Mouse (Mus musculus): ENCODE results near the gene Mef2a. TPM values are rescaled to one million over a fixed set of nuclear protein-coding genes. Genes with fewer than 3 reads are reported as not detected.

Gene Mef2a
- polyA plus RNA-seq, 1 experiment from 2014 or later, result 31.7 TPM

DNA sequence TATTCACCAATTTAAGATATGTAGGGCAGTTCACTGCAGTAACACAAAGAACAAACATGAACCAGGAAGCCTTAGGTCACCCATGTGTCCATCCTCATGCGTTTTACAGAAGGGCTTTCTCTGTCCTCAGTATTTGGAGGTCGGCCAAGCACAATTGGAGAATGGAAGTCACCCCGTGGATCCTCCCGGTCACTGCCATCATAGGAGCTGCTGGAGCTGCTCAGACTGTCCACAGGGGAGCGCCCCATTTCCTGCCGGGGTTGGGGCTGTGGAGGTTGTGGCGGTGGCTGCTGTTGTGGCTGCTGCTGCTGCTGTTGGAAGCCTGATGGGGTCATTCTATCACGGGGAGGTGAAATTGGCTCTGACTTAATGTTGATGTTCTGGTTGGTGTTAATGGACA lies 137.9 kb downstream of the Mef2a start:
- no peaks in the 10 kb centered on the region for H3K27me3 ChIP-seq (replicated peaks)
- no peak for ATAC-seq (ENCODE audit: low FRiP score, low read depth)
- H3K27ac ChIP-seq, result no peak overlapping the region
- no peak overlapping the region for H3K9ac ChIP-seq
- H3K4me3 ChIP-seq, result no peak overlapping the region
- H3K4me1 ChIP-seq, result no peaks in the 10 kb centered on the region
- H3K36me3 ChIP-seq, result peaks cover 53% of the 10 kb centered on the region
- no peak overlapping the region for H3K4me2 ChIP-seq (replicated peaks)
- WGBS, result 80% methylated on average over 8 of the region's 8 CpGs
- H3K9me3 ChIP-seq, result no peaks in the 10 kb centered on the region

- Histone ChIP-seq H3K4me1 (no peaks in the 10 kb centered on the region), H3K9me3 (no peaks in the 10 kb centered on the region), H3K4me2 (replicated peaks) (no peak overlapping the region), H3K36me3 (peaks cover 40% of the 10 kb centered on the region), H3K27ac (no peak overlapping the region), H3K9ac (no peak overlapping the region), H3K27me3 (replicated peaks) (no peaks in the 10 kb centered on the region), H3K4me3 (no peak overlapping the region)
- whole genome bisulfite sequencing, result 93% methylated on average over 14 of the region's 14 CpGs
- ATAC-seq (ENCODE audit: low FRiP score, low read depth), result no peak
Measured at GRCm38 (mm10) chr7:67232504-67232903, 140.2 kb downstream of the Mef2a start.

DNA sequence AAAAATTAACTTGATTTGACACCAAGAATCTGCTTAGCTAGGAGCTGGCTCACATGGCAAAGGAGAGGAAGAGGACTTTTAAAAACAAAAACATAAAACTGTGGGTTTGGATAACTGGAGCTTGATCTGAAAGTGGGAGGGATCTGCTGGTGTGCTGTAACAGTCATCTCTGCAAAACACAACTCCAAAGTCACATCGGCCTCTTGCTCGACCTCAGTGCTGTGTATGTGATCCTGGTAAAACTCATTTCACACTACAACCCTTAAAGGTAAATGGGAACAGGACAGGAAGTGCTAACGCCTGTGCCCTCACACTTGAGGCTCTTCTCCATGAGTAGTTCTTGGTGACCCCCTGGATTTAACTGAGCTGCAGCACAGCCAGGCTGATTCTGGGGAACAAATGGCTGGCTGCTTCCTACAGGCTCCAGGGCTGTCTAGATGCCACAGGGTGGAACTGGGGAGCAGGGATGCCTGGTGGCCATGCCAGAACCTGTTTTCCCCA lies 142.0 kb downstream of the Mef2a start:
- H3K9me3 ChIP-seq, result no peaks in the 10 kb centered on the region
- ATAC-seq (ENCODE audit: low FRiP score, low read depth), result no peak
- no peaks in the 10 kb centered on the region for H3K27me3 ChIP-seq (replicated peaks)
- H3K4me1 ChIP-seq, result no peaks in the 10 kb centered on the region
- H3K4me3 ChIP-seq, result no peak overlapping the region
- H3K27ac ChIP-seq, result no peak overlapping the region
- H3K9ac ChIP-seq, result no peak overlapping the region
- peaks cover 40% of the 10 kb centered on the region for H3K36me3 ChIP-seq
- 91% methylated on average over 3 of the region's 3 CpGs for WGBS
- no peak overlapping the region for H3K4me2 ChIP-seq (replicated peaks)

GRCm38 (mm10) chr7:67230221-67230620 lies 142.4 kb downstream of the Mef2a start:
- no peak overlapping the region for H3K27ac ChIP-seq
- no peaks in the 10 kb centered on the region for H3K27me3 ChIP-seq (replicated peaks)
- WGBS, result 88% methylated on average over 3 of the region's 3 CpGs
- H3K9ac ChIP-seq, result no peak overlapping the region
- no peak overlapping the region for H3K4me3 ChIP-seq
- no peaks in the 10 kb centered on the region for H3K4me1 ChIP-seq
- no peaks in the 10 kb centered on the region for H3K9me3 ChIP-seq
- no peak overlapping the region for H3K4me2 ChIP-seq (replicated peaks)
- peaks cover 37% of the 10 kb centered on the region for H3K36me3 ChIP-seq
- no peak for ATAC-seq (ENCODE audit: low FRiP score, low read depth)

DNA sequence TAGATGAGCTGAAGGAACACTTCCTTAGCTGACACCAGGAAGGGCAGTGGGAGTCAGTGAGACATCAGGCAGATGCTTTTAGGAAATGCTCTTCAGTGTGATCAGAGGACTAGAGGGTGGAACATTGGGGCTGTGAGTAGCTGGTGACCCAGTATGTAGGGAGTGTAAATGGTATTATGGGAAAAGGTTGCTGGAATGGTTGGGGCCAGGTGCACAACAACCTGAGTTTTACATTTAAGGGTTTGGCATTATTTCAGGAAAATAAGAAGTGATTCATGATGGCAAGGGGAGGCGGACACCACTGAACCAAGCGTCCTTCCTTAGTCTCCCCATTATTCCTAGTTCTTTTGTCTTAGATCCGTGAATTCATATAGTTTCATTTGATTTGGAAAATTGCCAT lies 143.0 kb downstream of the Mef2a start:
- H3K4me3 ChIP-seq, result no peak overlapping the region
- H3K27ac ChIP-seq, result no peak overlapping the region
- no peaks in the 10 kb centered on the region for H3K27me3 ChIP-seq (replicated peaks)
- WGBS, result 93% methylated on average over 3 of the region's 3 CpGs
- H3K4me2 ChIP-seq (replicated peaks), result no peak overlapping the region
- no peaks in the 10 kb centered on the region for H3K9me3 ChIP-seq
- H3K36me3 ChIP-seq, result peaks cover 32% of the 10 kb centered on the region
- H3K9ac ChIP-seq, result no peak overlapping the region
- H3K4me1 ChIP-seq, result no peaks in the 10 kb centered on the region
- no peak for ATAC-seq (ENCODE audit: low FRiP score, low read depth)

DNA sequence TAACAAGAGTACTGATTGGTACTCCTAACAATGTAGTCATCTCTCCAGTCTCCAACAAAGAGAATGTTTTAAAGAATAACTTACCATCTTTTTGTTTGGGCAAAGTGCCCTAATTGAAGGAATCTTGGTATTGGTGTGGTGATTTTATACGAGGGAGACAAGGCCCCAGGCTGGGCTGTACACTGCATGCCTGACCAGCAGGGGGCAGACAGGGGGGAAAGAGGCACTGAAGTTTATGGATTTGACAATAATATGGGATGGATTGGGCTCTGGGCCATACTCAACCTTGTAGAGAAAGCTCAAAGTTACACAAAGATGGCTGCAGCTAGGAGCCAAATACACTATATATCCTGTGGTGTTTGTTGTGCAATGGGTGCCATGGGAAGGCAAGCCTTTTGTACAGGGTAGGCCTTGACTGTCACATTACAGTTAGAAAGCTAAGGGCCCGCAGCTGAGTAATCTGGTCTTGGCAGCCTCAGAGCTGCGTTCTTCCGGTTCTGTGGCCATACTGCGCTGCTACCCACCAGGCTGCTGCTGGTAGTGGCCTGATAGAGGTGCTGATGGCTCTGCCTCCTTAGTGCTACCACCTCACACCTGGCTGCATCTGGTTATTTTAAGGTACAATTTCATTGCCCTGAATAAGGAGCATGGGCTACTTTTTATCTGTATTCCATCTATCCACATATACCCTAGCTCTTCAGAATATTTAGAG lies 143.6 kb downstream of the Mef2a start:
- no peak overlapping the region for H3K4me2 ChIP-seq (replicated peaks)
- H3K4me1 ChIP-seq, result peaks cover under 1% of the 10 kb centered on the region; the same call in 1 of the 2 replicates
- ATAC-seq (ENCODE audit: low FRiP score, low read depth), result no peak
- peaks cover 26% of the 10 kb centered on the region for H3K36me3 ChIP-seq
- H3K27ac ChIP-seq, result no peak overlapping the region
- H3K4me3 ChIP-seq, result no peak overlapping the region
- WGBS, result 84% methylated on average over 5 of the region's 5 CpGs
- no peak overlapping the region for H3K9ac ChIP-seq
- H3K27me3 ChIP-seq (replicated peaks), result no peaks in the 10 kb centered on the region
- H3K9me3 ChIP-seq, result no peaks in the 10 kb centered on the region

DNA sequence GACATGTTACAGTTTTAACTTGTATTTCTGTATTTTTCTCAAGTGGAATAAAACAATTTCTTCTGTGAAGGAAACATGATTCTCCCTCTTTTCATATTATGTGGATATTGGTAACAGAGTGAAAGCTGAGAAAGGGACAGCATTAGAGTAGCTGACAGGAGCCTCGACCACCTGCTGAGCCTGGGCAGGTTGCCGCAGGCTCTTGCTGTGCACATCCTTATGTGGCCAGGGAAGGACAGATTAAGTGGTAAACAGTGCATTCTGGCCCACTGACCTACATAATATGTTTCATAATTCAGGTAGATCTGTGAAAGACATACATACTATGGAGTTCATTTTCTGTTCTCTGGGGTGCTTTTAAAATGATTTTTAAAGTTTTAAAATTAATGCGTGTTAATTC lies 144.3 kb downstream of the Mef2a start:
- Histone ChIP-seq H3K36me3 (peaks cover 26% of the 10 kb centered on the region), H3K27me3 (replicated peaks) (no peaks in the 10 kb centered on the region), H3K4me2 (replicated peaks) (no peak overlapping the region), H3K4me1 (peaks cover 7% of the 10 kb centered on the region), H3K27ac (no peak overlapping the region), H3K4me3 (no peak overlapping the region), H3K9ac (no peak overlapping the region), H3K9me3 (no peaks in the 10 kb centered on the region)
- no peak for ATAC-seq (ENCODE audit: low FRiP score, low read depth)
- WGBS, result 74% methylated on average over 3 of the region's 3 CpGs

- no peak overlapping the region for H3K9ac ChIP-seq
- no peaks in the 10 kb centered on the region for H3K9me3 ChIP-seq
- no peaks in the 10 kb centered on the region for H3K27me3 ChIP-seq (replicated peaks)
- no peak overlapping the region for H3K27ac ChIP-seq
- H3K4me1 ChIP-seq, result peaks cover 13% of the 10 kb centered on the region
- H3K36me3 ChIP-seq, result peaks cover 25% of the 10 kb centered on the region
- H3K4me3 ChIP-seq, result no peak overlapping the region
- H3K4me2 ChIP-seq (replicated peaks), result no peak overlapping the region
- no peak for ATAC-seq (ENCODE audit: low FRiP score, low read depth)
- WGBS, result 82% methylated on average over 1 of the region's 1 CpGs
Measured at GRCm38 (mm10) chr7:67227538-67227937, 145.1 kb downstream of the Mef2a start.

- no peaks in the 10 kb centered on the region for H3K27me3 ChIP-seq (replicated peaks)
Measured at GRCm38 (mm10) chr7:67225943-67226625, 146.6 kb downstream of the Mef2a start.

DNA sequence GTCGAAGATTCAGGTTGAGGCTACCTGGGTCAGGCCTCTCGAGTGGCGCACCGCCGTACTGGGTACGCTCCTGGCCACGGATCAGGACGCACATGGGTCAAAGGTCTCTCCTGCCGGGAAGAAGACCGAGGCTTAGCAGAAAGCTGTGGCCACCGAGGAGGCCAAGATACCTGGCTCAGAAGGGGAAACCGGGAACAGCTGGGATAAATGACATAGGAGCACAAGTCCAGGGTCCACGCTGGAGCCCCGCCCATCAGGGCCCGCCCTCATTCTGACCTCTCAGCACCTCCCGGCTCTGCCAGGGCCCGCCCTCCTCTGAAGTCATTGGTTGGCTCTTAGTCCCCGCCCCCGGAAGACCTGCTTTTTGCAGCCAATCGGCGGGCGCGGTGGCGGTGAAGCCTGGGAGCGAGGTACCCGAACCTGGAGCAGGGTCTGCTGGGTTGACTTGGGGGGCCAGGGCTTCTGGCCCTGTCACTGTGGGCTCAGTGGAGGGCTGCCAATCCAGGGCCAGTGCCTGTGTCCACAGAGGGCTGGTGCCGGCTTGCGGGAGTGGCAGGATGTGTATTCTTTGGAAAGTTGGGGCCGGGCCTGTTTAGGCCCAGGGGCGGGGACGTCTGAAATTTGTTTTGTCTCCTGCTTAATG lies 150.3 kb downstream of the Mef2a start, which contains the start of gene Lysmd4:
Gene Lysmd4 (plus strand): TSS at position 325 of the 643 bp plus-strand sequence.
- Histone ChIP-seq H3K4me2 (replicated peaks) (peak within 1 kb of the TSS; percentile 84), H3K9ac (peak within 1 kb of the TSS; percentile 82), H3K4me1 (peaks cover 13% of the 10 kb centered on the region), H3K27me3 (replicated peaks) (no peaks in the 10 kb centered on the region), H3K36me3 (peaks cover 15% of the 10 kb centered on the region), H3K4me3 (peak within 1 kb of the TSS; percentile 83), H3K27ac (no peak within 1 kb of the TSS), H3K9me3 (no peaks in the 10 kb centered on the region)
- peak; percentile 97 for ATAC-seq (ENCODE audit: low FRiP score, low read depth)
- WGBS, result 6% methylated on average over 31 of the region's 31 CpGs

More at GRCm38 (mm10) chr7:67225943-67226625, 146.6 kb downstream of the Mef2a start:
- Histone ChIP-seq H3K9ac (no peak overlapping the region), H3K4me2 (replicated peaks) (no peak overlapping the region), H3K4me3 (no peak overlapping the region), H3K4me1 (peaks cover 13% of the 10 kb centered on the region), H3K27ac (no peak overlapping the region), H3K36me3 (peaks cover 15% of the 10 kb centered on the region), H3K9me3 (no peaks in the 10 kb centered on the region)
- ATAC-seq (ENCODE audit: low FRiP score, low read depth), result no peak
- 92% methylated on average over 15 of the region's 15 CpGs for WGBS

DNA sequence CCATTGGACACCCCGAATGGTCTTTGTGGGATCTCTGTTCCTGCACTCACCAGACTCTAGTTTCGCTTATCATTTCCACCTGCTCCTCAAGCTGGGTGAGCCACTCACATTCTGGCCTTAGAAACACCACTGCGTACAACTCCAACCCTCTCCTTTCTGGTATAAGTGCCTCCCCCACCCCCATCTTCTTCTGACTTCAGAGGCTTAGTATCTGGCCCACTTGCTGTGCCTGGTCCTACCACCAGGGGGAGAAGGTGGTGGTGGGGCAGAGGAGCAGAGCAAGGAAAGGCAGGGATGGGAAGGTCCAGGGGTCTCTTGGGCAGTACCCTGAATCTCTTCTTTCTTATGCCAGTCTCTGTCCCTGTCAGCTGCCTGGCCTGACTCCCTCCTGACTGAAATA lies 155.6 kb downstream of the Mef2a start:
- Histone ChIP-seq H3K27ac (no peak overlapping the region), H3K4me1 (peaks cover 1% of the 10 kb centered on the region; the same call in 1 of the 2 replicates), H3K4me2 (replicated peaks) (no peak overlapping the region), H3K36me3 (no peaks in the 10 kb centered on the region), H3K27me3 (replicated peaks) (no peaks in the 10 kb centered on the region), H3K9me3 (no peaks in the 10 kb centered on the region), H3K9ac (no peak overlapping the region), H3K4me3 (no peak overlapping the region)
- ATAC-seq (ENCODE audit: low FRiP score, low read depth), result no peak
- WGBS, result 79% methylated on average over 3 of the region's 3 CpGs

GRCm38 (mm10) chr7:67216351-67216750 lies 156.3 kb downstream of the Mef2a start:
- H3K4me2 ChIP-seq (replicated peaks), result no peak overlapping the region
- H3K36me3 ChIP-seq, result no peaks in the 10 kb centered on the region
- 88% methylated on average over 6 of the region's 6 CpGs for WGBS
- H3K9ac ChIP-seq, result no peak overlapping the region
- H3K27ac ChIP-seq, result no peak overlapping the region
- H3K27me3 ChIP-seq (replicated peaks), result no peaks in the 10 kb centered on the region
- H3K4me3 ChIP-seq, result no peak overlapping the region
- 0 out of 2 replicates have a peak, but pooled peaks cover 8% of the 10 kb centered on the region for H3K4me1 ChIP-seq
- no peak for ATAC-seq (ENCODE audit: low FRiP score, low read depth)
- no peaks in the 10 kb centered on the region for H3K9me3 ChIP-seq
